Mouse (Mus musculus) thymus, adult 2 months (tissue): ENCODE measurements around the gene Spdl1.

Source experiments
- CTCF ChIP-seq: fragments of 200-500 bp; IDR thresholded peaks from 2 replicates; pipeline ENCODE4 v1.5.1; 2012; ENCODE audit warnings: mild to moderate bottlenecking, control low read depth, low read length, moderate library complexity, borderline replicate concordance; ENCODE audit not compliant: control insufficient read depth, poor library complexity, insufficient read depth; ENCODE audit errors: extremely low read depth
- POLR2A ChIP-seq: fragments of 200-500 bp; IDR thresholded peaks from 2 replicates; pipeline ENCODE4 v1.6.1; 2012; ENCODE audit warnings: mild to moderate bottlenecking, low read length, control low read depth, moderate library complexity; ENCODE audit not compliant: control insufficient read depth, poor library complexity, insufficient read depth; ENCODE audit errors: extremely low read depth

GRCm38 (mm10) chr11:34759582-34759981 is 73.9 kb downstream of the Spdl1 start:
- TF ChIP-seq CTCF: no peak
- TF ChIP-seq POLR2A: no peak
